In the genomic region with DNA sequence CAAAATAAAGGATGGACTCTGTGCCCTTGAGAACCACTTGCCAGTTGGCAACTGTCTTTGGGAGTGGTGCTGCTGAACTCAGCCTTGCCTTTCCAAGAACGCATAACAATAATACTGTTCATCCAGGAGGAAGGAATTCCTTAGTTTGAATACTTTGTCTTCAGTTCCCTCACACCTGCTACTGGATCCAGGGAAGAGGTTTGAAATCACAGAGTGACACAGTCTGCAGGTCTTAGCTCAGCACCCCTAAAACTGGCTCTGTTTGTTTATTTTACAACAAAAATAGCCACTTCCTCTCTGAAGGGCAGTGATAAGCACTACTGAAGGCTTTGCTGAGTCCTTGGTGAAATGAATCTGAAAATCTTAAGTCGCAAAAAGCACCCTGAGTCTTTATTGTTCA, we compare ENCODE assay signal across 15 mouse cellular contexts.
DNase-seq lines count a peak whose midpoint lies in the region; ATAC-seq and TF ChIP-seq lines count a peak whose summit lies in the region.
"Had no signal": no experiment of that assay in that cellular context is flagged by ENCODE, and none has a peak within 500 bp of the region (broad histone marks: within the 10 kb centered on the region; RNA-seq: fewer than 3 reads in every experiment).

No protein-coding gene starts in this region.

- peak overlapping the region; percentile 64; the same call in 1 of the 2 replicates for H3K27ac ChIP-seq in kidney, adult 2 months (ENCODE audit: insufficient read depth, low read depth, low read length)
- H3K27ac ChIP-seq in neural tube, embryonic 15.5 days (replicated peaks) = no peak overlapping the region
- H3K27ac ChIP-seq in forebrain, embryonic 11.5 days (ENCODE audit: low read depth, low read length) = no peak overlapping the region
- H3K27ac ChIP-seq: forebrain, embryonic 13.5 days; hindbrain, embryonic 15.5 days; kidney, postnatal 0 days; midbrain, embryonic 12.5 days had no signal

- no peak overlapping the region for H3K4me3 ChIP-seq in kidney, adult 2 months (ENCODE audit: insufficient read depth, low read depth, low read length)
- H3K4me3 ChIP-seq in neural tube, embryonic 15.5 days (replicated peaks) = no peak overlapping the region
- H3K4me3 ChIP-seq in forebrain, embryonic 11.5 days (ENCODE audit: low read depth, low read length) = no peak overlapping the region
- H3K4me3 ChIP-seq: embryonic facial prominence, embryonic 12.5 days; forebrain, embryonic 13.5 days; hindbrain, embryonic 15.5 days; midbrain, embryonic 12.5 days; myocyte had no signal

- no peak for ATAC-seq in neural tube, embryonic 15.5 days (ENCODE audit: low FRiP score)
- ATAC-seq in forebrain, embryonic 11.5 days (replicated peaks; ENCODE audit: low FRiP score) = no peak
- ATAC-seq: forebrain, embryonic 13.5 days had no signal

- no peak for TF ChIP-seq CTCF in kidney, adult 2 months (conservative IDR thresholded peaks at IDR 0.05; ENCODE audit: insufficient read depth, insufficient read length, low read depth, low read length)

- no peak overlapping the region for H3K9ac ChIP-seq in neural tube, embryonic 15.5 days (replicated peaks)
- no peak overlapping the region for H3K9ac ChIP-seq in forebrain, embryonic 11.5 days (ENCODE audit: low read length)
- H3K9ac ChIP-seq: embryonic facial prominence, embryonic 12.5 days; forebrain, embryonic 13.5 days; hindbrain, embryonic 15.5 days; midbrain, embryonic 12.5 days had no signal

- no peaks in the 10 kb centered on the region for H3K36me3 ChIP-seq in kidney, adult 2 months (ENCODE audit: control insufficient read depth, insufficient read depth, low read length)
- no peaks in the 10 kb centered on the region for H3K36me3 ChIP-seq in neural tube, embryonic 15.5 days
- no peaks in the 10 kb centered on the region for H3K36me3 ChIP-seq in forebrain, embryonic 11.5 days (ENCODE audit: control insufficient read depth, insufficient read depth, low read length)
- H3K36me3 ChIP-seq: embryonic facial prominence, embryonic 12.5 days; hindbrain, embryonic 15.5 days; midbrain, embryonic 12.5 days had no signal

- no peaks in the 10 kb centered on the region for H3K4me1 ChIP-seq in kidney, adult 2 months (ENCODE audit: control insufficient read depth, insufficient read depth, low read length)
- H3K4me1 ChIP-seq in neural tube, embryonic 15.5 days = no peaks in the 10 kb centered on the region
- H3K4me1 ChIP-seq in forebrain, embryonic 11.5 days (replicated peaks; ENCODE audit: control insufficient read depth, insufficient read depth, low read length) = no peaks in the 10 kb centered on the region
- H3K4me1 ChIP-seq: embryonic facial prominence, embryonic 12.5 days; hindbrain, embryonic 15.5 days; midbrain, embryonic 12.5 days had no signal

- H3K4me2 ChIP-seq in neural tube, embryonic 15.5 days = no peak overlapping the region
- no peak overlapping the region for H3K4me2 ChIP-seq in forebrain, embryonic 11.5 days (ENCODE audit: low read depth, low read length, severe bottlenecking)
- H3K4me2 ChIP-seq: embryonic facial prominence, embryonic 12.5 days; forebrain, embryonic 13.5 days; hindbrain, embryonic 15.5 days; midbrain, embryonic 12.5 days had no signal

- H3K27me3 ChIP-seq in kidney, adult 2 months (replicated peaks; ENCODE audit: control insufficient read depth, insufficient read depth, low read length) = no peaks in the 10 kb centered on the region
- H3K27me3 ChIP-seq in neural tube, embryonic 15.5 days (replicated peaks) = no peaks in the 10 kb centered on the region
- no peaks in the 10 kb centered on the region for H3K27me3 ChIP-seq in forebrain, embryonic 11.5 days (ENCODE audit: control insufficient read depth, insufficient read depth, low read length)
- H3K27me3 ChIP-seq: embryonic facial prominence, embryonic 12.5 days; forebrain, embryonic 13.5 days; hindbrain, embryonic 15.5 days; midbrain, embryonic 12.5 days had no signal

- H3K9me3 ChIP-seq in neural tube, embryonic 15.5 days (replicated peaks) = no peaks in the 10 kb centered on the region
- no peaks in the 10 kb centered on the region for H3K9me3 ChIP-seq in forebrain, embryonic 11.5 days (ENCODE audit: control insufficient read depth, low read length)
- H3K9me3 ChIP-seq: embryonic facial prominence, embryonic 12.5 days; forebrain, embryonic 13.5 days; hindbrain, embryonic 15.5 days; midbrain, embryonic 12.5 days had no signal

- peak; percentile 46 for DNase-seq in adrenal gland, adult 2 months
- DNase-seq in adrenal gland, postnatal 10 days = no peak
- DNase-seq in kidney, adult 2 months = peak; percentile 54
- no peak for DNase-seq in kidney, adult 18-20 months
- DNase-seq in ovary, adult 18-20 months (ENCODE audit: low spot score) = peak; percentile 38
- no peak for DNase-seq in ovary, postnatal 10 days (ENCODE audit: low spot score)
- DNase-seq in forebrain, embryonic 11.5 days (ENCODE audit: low spot score) = no peak
- DNase-seq: thymus, postnatal 25 days had no signal

- no peak for TF ChIP-seq POLR2A in kidney, adult 2 months (IDR thresholded peaks at IDR 0.05; ENCODE audit: low read depth, low read length)

- 60% methylated on average over 2 of the region's 2 CpGs for WGBS in kidney, adult 2 months
- 50% methylated on average over 2 of the region's 2 CpGs for WGBS in neural tube, embryonic 15.5 days
- WGBS in forebrain, embryonic 11.5 days = 58% methylated on average over 2 of the region's 2 CpGs

Comparison
In these comparisons a context has a peak if more than half of its experiments do, and no peak if none do; other contexts are left out.
1. DNase-seq: peak in adrenal gland, adult 2 months (single experiment), kidney, adult 2 months (single experiment) and ovary, adult 18-20 months (single experiment); none in adrenal gland, postnatal 10 days (single experiment), kidney, adult 18-20 months (single experiment), ovary, postnatal 10 days (single experiment) and forebrain, embryonic 11.5 days (single experiment).